Mouse (Mus musculus): ENCODE results near the gene Slc25a22.
A peak's percentile ranks its signal among the peaks of the same experiment; 100 is the strongest.
"Not testable (repeated sequence)": the region's sequence is repeated elsewhere in the genome, so short reads cannot be mapped to it uniquely, and the experiment has no call there.

Slc25a22 gene

DNA sequence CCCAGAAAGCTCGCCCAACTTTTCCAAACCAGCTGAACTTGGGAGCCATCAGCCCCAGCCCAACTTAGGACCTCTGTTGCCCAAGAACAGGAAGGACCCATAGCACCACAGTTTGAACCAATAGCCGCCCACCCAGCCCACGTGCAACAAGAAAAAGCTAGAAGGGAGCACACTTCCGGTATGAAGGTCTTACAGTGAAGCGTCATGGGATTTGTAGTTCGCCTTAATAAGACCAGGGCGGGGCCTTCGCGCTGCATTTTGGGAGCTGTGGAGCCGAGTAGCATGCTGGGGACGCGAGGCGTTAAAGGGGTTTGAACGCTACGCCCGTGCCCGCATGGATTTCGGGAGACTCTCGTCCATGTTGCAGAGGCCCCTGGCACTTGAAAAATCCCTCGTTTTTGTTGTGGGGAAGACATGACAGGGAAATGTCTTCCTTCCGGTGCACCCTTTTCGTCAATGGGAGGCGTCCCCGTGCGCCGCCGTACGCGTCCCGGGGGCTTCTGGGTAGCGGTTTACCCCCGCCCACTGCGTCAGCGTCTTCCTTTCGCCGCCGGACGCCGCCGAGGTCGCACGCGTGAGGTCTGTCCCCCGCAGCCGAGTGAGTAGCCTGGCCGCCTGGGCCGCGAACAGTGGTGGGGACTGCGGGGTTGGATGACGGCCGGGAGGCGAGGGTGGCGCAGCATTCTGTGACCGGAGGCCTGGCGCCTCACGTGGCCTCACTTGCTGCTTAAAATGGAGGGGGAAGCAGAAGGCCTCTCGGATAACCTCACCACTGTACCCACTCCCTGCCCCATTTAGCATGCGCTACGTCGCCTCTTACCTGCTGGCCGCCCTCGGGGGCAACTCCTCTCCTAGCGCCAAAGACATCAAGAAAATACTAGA lies 9.7 kb upstream of the Slc25a22 start, which contains the start of gene Rplp2:
Rplp2 (plus strand) TSS at position 261 of the 882 bp plus-strand sequence.
- no peaks in the 10 kb centered on the region for H3K9me3 ChIP-seq (ENCODE audit: low read length)
- no peaks in the 10 kb centered on the region for H3K27me3 ChIP-seq (ENCODE audit: insufficient read depth, low read length)
- H3K36me3 ChIP-seq (ENCODE audit: insufficient read depth, low read length), result peaks cover 53% of the 10 kb centered on the region
- TF ChIP-seq NANOG (IDR thresholded peaks at IDR 0.05; ENCODE audit: borderline replicate concordance, low read length) (no peak), CTCF (conservative IDR thresholded peaks at IDR 0.05; ENCODE audit: low read length) (no peak), POU5F1 (IDR thresholded peaks at IDR 0.05; ENCODE audit: borderline replicate concordance, low read length) (no peak)
- H3K4me3 ChIP-seq (replicated peaks; ENCODE audit: low read length), result peak within 1 kb of the TSS; percentile 96
- H3K4me1 ChIP-seq (replicated peaks; ENCODE audit: low read depth, low read length), result peaks cover 79% of the 10 kb centered on the region

DNA sequence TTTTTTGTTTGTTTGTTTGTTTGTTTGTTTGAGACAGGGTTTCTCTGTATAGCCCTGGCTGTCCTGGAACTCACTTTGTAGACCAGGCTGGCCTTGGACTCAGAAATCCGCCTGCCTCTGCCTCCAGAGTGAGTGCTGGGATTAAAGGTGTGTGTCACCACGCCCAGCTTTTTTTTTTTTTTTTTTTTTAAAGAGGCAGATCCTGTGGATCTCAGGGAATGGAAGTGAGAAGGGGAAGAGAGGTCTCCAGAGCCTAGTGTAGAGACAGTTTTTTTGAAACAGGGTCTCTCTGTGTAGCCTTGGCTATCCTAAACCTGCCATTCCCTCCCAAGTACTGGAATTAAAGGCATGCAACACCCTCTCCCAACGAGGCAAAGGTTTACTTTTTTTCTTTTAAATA lies 8.7 kb upstream of the Slc25a22 start:
- not testable (repeated sequence) for H3K9me3 ChIP-seq (ENCODE audit: low read length); H3K27me3 ChIP-seq (ENCODE audit: insufficient read depth, low read length)
- peaks cover 80% of the 10 kb centered on the region for H3K4me1 ChIP-seq (replicated peaks; ENCODE audit: low read depth, low read length)
- H3K4me3 ChIP-seq (replicated peaks; ENCODE audit: low read length), result peak overlapping the region; percentile 96
- peaks cover 53% of the 10 kb centered on the region for H3K36me3 ChIP-seq (ENCODE audit: insufficient read depth, low read length)

DNA sequence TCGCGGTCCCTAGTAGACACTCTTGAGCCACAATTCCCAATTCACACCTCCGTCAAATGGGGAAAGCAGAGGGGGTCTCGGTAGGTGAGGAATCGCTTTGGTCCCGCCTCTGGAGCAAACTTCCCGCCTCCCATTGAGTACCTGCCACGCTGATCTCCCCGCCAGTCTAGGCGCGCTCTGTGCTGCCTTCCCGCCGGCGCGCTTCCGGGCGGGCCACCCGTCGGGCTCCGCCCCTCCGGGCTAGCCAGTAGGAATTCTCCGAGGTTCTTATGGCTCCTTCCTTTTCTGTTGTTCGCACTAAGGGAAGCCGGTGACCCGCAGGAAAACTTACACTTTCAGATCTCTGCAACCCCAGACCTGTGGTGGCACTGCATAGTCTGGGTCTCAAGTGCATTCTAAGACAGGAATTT lies 6.1 kb upstream of the Slc25a22 start, which contains the start of gene Pidd1:
Pidd1 (minus strand) TSS at position 198 of the 410 bp plus-strand sequence.
- Histone ChIP-seq H3K4me3 (replicated peaks; ENCODE audit: low read length) (peak within 1 kb of the TSS; percentile 87), H3K9me3 (ENCODE audit: low read length) (no peaks in the 10 kb centered on the region), H3K4me1 (replicated peaks; ENCODE audit: low read depth, low read length) (peaks cover 76% of the 10 kb centered on the region), H3K27me3 (ENCODE audit: insufficient read depth, low read length) (no peaks in the 10 kb centered on the region), H3K36me3 (ENCODE audit: insufficient read depth, low read length) (peaks cover 53% of the 10 kb centered on the region)
- no peak for TF ChIP-seq CTCF (conservative IDR thresholded peaks at IDR 0.05; ENCODE audit: low read length)
- no peak for TF ChIP-seq POU5F1 (IDR thresholded peaks at IDR 0.05; ENCODE audit: borderline replicate concordance, low read length)
- TF ChIP-seq NANOG (IDR thresholded peaks at IDR 0.05; ENCODE audit: borderline replicate concordance, low read length), result no peak

DNA sequence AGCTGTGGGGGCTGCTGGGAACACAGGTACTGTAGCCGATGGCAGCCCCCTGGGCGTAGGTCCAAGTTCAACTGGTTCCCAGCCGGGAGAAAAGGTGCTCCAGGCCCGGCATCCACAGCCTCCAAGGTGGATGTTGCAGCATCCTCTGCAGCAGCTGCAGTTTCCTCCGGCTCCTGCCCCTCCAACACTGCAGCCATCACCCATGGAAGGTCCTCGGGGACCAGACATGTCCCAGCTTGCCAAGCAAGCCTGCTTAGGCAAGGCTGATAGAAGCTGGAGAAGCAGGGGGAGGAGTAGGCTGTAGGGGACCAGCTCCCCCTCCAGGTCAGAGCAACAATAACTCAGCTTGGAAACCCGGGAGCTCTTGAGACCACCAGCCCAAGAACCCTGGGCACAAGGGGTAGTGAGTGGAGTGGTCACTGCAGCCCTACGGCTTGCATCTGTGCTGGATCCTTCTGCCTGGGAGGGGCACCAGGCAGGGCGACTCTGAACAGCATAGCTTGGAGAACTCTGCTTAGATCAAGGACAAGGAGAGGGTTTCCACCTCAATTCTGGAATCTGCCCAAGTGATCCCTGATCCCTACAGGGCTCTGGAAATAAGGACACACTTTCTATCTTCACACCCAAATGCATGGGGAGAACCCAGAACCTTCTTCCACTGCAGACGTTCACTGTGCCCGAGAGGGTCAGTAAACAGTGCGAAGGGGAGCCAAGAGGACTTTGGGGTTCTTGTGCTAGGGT lies 5.6 kb upstream of the Slc25a22 start:
- Histone ChIP-seq H3K4me3 (replicated peaks; ENCODE audit: low read length) (peak overlapping the region; percentile 87), H3K36me3 (ENCODE audit: insufficient read depth, low read length) (peaks cover 53% of the 10 kb centered on the region), H3K9me3 (ENCODE audit: low read length) (no peaks in the 10 kb centered on the region), H3K4me1 (replicated peaks; ENCODE audit: low read depth, low read length) (peaks cover 78% of the 10 kb centered on the region), H3K27me3 (ENCODE audit: insufficient read depth, low read length) (no peaks in the 10 kb centered on the region)
- no peak for TF ChIP-seq NANOG (IDR thresholded peaks at IDR 0.05; ENCODE audit: borderline replicate concordance, low read length)
- no peak for TF ChIP-seq POU5F1 (IDR thresholded peaks at IDR 0.05; ENCODE audit: borderline replicate concordance, low read length)
- TF ChIP-seq CTCF (conservative IDR thresholded peaks at IDR 0.05; ENCODE audit: low read length), result peak; percentile 51

DNA sequence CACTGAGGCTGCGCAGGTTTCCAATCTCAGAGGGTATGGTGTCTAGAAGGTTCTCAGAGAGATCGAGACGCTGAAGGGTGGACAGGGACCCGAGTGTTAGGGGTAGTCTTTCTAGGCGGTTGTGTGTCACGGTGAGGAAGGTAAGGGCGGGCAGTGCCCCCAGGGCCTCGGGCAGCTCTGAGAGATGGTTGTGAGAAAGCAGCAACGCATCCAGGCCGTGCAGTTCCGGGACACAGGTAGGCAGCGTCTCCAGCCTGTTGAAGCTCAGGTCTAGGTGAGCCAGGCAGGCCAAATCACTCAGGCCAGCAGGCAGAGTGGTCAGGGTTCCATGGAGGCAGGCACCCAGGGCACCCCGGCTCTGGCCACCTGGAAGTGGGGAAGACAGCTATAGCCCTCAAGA lies 4.5 kb upstream of the Slc25a22 start:
- Histone ChIP-seq H3K4me1 (replicated peaks; ENCODE audit: low read depth, low read length) (peaks cover 85% of the 10 kb centered on the region), H3K4me3 (replicated peaks; ENCODE audit: low read length) (peak overlapping the region; percentile 87), H3K9me3 (ENCODE audit: low read length) (no peaks in the 10 kb centered on the region), H3K27me3 (ENCODE audit: insufficient read depth, low read length) (no peaks in the 10 kb centered on the region), H3K36me3 (ENCODE audit: insufficient read depth, low read length) (peaks cover 53% of the 10 kb centered on the region)
- TF ChIP-seq NANOG (IDR thresholded peaks at IDR 0.05; ENCODE audit: borderline replicate concordance, low read length) (no peak), POU5F1 (IDR thresholded peaks at IDR 0.05; ENCODE audit: borderline replicate concordance, low read length) (no peak), CTCF (conservative IDR thresholded peaks at IDR 0.05; ENCODE audit: low read length) (no peak)

DNA sequence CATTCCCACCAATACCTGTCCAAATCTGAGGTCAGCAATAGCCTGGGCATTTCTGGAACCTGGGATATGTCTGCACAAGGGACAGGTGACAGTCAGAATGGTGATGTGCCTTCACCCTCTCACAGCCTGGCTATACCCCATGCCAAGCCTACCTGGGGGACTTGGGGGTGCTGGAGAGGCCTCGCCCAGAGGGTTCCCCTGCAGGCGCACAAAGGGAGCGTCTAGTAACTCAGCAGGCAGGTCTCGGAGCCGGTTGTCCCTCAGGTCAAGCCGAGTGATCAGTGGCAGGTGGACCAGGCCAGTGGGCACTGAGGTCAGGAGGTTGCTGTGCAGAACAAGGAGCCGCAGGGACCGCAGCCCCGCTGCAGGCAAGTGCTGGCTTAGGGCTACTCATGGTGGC lies 3.8 kb upstream of the Slc25a22 start:
- no peak for TF ChIP-seq POU5F1 (IDR thresholded peaks at IDR 0.05; ENCODE audit: borderline replicate concordance, low read length)
- TF ChIP-seq CTCF (conservative IDR thresholded peaks at IDR 0.05; ENCODE audit: low read length), result no peak
- TF ChIP-seq NANOG (IDR thresholded peaks at IDR 0.05; ENCODE audit: borderline replicate concordance, low read length), result no peak
- Histone ChIP-seq H3K36me3 (ENCODE audit: insufficient read depth, low read length) (peaks cover 53% of the 10 kb centered on the region), H3K4me3 (replicated peaks; ENCODE audit: low read length) (peak overlapping the region; percentile 87), H3K4me1 (replicated peaks; ENCODE audit: low read depth, low read length) (peaks cover 87% of the 10 kb centered on the region), H3K27me3 (ENCODE audit: insufficient read depth, low read length) (no peaks in the 10 kb centered on the region), H3K9me3 (ENCODE audit: low read length) (no peaks in the 10 kb centered on the region)

DNA sequence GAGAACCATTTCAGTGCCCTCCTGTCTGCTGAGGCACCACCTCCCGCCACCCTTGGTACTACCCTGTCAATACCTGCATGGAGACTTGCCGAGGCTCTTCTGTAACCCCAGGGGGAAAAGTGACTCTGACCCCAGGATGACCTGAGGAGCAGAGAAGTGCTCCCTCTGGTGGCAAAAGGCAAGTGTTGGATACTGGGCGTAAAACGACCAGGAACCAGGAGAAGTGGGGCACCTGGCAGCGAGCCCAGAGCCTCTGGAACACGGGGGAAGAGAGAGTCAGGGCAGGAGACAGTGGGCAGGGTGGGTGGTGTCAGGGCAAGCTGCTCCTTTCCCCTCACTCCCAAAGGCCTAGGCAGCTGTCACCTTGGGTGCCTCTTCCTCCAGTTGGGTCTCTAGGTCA lies 2.9 kb upstream of the Slc25a22 start:
- H3K36me3 ChIP-seq (ENCODE audit: insufficient read depth, low read length), result peaks cover 53% of the 10 kb centered on the region
- no peaks in the 10 kb centered on the region for H3K27me3 ChIP-seq (ENCODE audit: insufficient read depth, low read length)
- peaks cover 89% of the 10 kb centered on the region for H3K4me1 ChIP-seq (replicated peaks; ENCODE audit: low read depth, low read length)
- TF ChIP-seq NANOG (IDR thresholded peaks at IDR 0.05; ENCODE audit: borderline replicate concordance, low read length), result no peak
- TF ChIP-seq POU5F1 (IDR thresholded peaks at IDR 0.05; ENCODE audit: borderline replicate concordance, low read length), result no peak
- peak; percentile 87 for TF ChIP-seq CTCF (conservative IDR thresholded peaks at IDR 0.05; ENCODE audit: low read length)
- no peaks in the 10 kb centered on the region for H3K9me3 ChIP-seq (ENCODE audit: low read length)
- H3K4me3 ChIP-seq (replicated peaks; ENCODE audit: low read length), result peak overlapping the region; percentile 87; the same call in 1 of the 2 replicates

DNA sequence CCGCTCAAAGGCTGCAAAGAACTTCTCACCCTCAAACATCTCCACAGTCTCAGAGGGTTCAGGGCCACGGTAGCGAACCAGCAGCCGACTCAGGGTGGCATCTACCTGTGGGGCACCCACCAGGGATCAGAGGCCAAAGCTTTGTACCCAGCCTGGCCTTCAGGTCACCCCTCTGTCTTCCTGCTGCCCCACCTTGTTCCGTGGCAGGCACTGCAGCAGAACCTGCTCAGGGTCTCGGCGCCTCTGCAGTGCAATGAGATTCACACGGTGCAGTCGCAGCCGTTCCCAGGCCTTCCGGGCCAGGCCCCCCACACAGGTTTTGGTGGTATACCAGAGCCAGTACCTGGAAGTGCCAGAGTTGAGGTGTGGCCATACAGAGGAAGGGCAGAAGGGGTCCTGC lies 2.1 kb upstream of the Slc25a22 start:
- TF ChIP-seq NANOG (IDR thresholded peaks at IDR 0.05; ENCODE audit: borderline replicate concordance, low read length) (no peak), CTCF (conservative IDR thresholded peaks at IDR 0.05; ENCODE audit: low read length) (no peak), POU5F1 (IDR thresholded peaks at IDR 0.05; ENCODE audit: borderline replicate concordance, low read length) (no peak)
- Histone ChIP-seq H3K4me1 (replicated peaks; ENCODE audit: low read depth, low read length) (peaks cover 88% of the 10 kb centered on the region), H3K4me3 (replicated peaks; ENCODE audit: low read length) (no peak overlapping the region), H3K27me3 (ENCODE audit: insufficient read depth, low read length) (no peaks in the 10 kb centered on the region), H3K9me3 (ENCODE audit: low read length) (no peaks in the 10 kb centered on the region), H3K36me3 (ENCODE audit: insufficient read depth, low read length) (peaks cover 53% of the 10 kb centered on the region)

Measured in E14TG2a.4 (cell line).